Mouse (Mus musculus) ovary, adult 18-20 months (tissue): Measurements from ENCODE around the gene Pigo.

Source experiments
- DNase-seq: peaks from one replicate; pipeline ENCODE4 v3.0.0; 2022; ENCODE audit warnings: low spot score, mixed read lengths

Pigo gene

GRCm38 (mm10) chr4:43037860-43038566 lies 12.4 kb upstream of the Pigo start:
- no peak for DNase-seq

DNA sequence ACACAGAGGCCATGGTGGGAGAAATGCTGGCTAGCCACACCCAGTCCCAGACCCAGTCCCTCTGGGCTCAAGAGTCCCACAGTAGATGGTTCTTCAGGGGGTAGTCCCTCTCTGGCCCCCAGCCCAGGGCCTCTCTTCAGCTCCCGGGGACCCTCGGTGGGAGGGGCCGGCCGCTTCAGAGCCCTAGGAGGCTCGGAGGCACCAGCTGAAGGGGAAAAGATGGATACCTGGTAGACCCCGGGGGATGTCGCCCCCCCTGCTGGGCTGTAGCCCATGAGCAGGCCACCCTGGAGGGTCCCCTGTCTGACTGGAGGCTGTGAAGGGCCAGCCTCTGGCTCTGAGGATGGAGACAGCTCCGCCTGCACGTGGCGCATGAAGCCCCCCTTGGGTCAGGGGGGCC lies 10.7 kb upstream of the Pigo start:
- no peak for DNase-seq

DNA sequence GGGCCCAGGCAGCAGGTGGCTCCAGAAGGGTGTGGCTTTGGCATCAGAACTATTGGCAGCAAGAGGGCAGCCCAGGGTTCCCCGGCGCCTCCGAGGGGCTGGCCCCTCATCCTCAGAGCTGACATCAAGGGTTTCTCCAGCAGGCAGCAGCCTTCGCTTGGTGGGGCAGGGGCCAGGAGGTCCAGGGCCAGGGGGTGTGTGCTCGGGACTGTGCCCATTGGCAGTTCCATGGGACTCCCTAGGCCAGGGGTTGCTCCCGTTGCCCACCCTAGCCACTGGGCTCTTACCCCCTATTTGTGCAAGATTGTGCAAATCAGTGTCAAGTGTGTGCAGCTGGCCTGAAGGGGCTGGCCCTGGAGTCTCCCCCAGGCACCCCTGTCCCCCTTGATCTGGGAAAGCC lies 10.2 kb upstream of the Pigo start:
- no peak for DNase-seq

DNA sequence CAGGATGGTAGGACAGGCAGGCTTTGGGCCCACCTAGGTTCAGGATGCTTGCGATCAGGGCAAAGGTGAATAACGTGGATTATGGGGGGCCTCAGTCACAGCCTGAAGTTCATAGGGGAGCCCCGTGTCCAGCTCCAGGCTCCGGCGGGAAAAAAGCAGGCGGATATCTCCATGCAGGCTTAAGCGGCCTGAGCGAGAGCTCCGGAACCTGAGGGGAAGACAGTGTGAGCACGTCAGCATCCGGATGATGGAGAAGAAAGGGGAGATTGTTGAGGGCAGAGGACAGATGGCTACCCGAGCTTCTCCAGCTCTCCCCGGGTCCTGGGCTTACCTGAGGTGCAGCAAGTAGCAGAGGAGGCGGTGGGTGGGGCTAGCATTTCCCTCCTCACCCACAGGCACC lies 7.9 kb upstream of the Pigo start:
- no peak for DNase-seq

DNA sequence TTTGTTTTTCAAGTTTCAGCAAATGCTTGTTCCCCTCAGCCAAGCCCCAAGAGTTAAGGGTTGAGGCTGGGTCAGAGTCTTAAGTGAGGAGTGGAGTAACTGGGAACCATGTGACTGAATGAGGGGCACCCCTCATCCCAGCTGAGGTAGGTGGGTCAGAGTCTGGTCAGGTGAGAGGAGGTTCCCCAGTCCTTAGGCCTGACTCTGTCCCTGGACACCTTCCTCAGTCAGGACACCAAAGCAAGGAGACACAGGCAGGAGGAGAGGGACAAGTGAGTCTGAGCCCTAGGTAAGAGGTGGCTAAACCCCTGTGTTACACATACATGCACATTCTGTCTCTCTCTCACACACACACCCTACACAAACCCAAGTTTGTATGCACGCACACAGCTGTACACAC lies 6.9 kb upstream of the Pigo start:
- DNase-seq = no peak

DNA sequence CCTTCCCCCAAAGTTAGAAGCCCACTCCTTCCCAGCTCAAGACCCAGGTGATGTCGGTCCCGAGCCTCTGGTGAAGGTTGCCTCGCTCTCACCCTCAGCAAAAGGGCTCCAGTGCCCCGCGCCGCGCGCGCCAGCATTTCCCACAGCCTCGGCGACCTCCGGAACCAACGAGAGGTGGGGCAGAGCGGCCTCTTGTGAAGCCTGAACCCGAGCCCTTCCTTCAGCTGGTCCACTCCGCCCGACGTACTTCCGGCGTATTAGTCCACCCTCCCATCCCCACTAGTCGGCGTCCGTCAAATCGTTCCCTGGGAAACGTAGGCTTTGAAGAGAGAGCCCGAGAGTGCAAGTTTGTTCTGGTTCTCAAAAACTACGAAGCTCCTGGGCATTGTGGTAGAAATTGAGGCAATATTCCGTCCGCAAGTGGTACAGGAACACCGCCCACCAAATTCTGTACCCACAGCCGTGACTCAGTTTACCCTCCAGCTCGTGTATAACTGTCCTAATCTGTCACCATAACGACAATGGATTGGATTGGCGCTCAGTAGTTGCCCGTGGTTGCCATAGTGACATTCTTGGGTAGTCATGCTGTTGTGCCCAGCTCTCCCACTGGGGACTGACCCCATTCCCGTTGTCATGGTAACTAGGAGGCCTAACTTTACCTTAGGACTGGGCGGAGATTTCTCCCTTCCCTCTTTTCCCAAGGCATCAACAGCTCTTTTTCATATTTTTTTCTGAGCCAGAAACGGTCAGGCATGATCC lies 5.8 kb upstream of the Pigo start, which contains the start of gene Stoml2:
Stoml2 (minus strand) TSS at position 474 of the 759 bp plus-strand sequence.
- DNase-seq = peak; percentile 88

DNA sequence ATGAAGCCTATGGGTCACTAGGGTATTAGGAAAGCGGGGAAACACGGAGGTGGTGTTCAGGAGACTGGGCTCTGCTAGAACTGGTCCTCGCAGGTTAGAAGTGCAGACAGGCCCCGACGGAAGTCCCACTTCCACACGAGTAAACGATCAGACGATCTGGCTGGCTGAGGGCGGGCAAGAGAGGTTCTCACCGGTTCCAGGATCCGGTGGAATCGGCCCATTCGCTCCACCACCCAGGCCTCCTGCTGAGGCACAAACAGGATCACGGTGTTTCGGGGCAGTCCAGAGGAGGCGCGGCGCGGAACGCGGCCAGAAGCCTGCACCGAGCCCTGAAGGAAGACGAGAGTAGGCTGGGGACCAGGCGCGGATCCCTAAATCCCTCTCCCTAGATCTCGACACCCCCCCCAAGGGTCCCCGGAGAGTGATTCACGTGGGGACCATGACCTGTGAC lies 5.2 kb upstream of the Pigo start:
- DNase-seq = no peak

DNA sequence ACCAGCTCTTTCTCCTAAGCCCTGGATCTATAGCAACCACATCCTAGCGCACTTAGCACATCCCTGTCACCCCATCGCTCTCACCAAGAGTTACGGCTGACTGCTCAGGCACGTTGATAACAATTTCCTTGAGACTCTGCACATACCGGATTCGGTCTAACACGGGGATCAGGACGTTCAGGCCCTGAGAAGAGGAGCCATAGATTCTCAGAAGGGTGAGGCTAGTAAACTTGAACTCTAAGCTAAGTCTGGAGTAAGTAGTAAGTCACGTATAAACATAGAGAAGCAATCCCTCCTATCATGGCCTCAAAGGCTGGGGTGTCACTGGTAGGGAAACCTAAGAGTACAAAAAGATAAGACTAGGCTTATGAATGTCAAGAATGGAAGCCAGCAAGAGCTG lies 4.7 kb upstream of the Pigo start:
- no peak for DNase-seq

GRCm38 (mm10) chr4:43029749-43030148 lies 4.1 kb upstream of the Pigo start:
- no peak for DNase-seq

DNA sequence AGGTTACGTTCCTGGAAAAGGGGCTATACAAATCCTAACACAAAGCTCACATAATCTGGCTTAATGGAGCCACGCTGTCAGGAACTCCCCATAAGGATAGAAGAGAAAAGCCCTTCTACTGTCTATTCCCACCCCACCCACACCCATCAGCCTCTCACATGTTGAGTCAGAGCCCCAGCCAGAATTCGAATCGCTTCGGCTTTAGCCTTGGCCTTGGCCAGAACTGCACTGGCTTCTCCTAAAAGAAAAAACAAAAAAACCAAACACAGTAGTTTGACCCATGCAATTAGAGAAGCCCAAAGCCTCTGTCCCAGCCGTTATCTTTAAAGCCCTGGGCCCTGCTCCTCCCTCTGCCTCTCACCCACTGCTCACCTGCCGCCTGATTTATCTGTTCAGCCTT lies 3.5 kb upstream of the Pigo start:
- peak; percentile 59 for DNase-seq

- DNase-seq = no peak
Measured at GRCm38 (mm10) chr4:43024673-43025072, 946 bp downstream of the Pigo start.

DNA sequence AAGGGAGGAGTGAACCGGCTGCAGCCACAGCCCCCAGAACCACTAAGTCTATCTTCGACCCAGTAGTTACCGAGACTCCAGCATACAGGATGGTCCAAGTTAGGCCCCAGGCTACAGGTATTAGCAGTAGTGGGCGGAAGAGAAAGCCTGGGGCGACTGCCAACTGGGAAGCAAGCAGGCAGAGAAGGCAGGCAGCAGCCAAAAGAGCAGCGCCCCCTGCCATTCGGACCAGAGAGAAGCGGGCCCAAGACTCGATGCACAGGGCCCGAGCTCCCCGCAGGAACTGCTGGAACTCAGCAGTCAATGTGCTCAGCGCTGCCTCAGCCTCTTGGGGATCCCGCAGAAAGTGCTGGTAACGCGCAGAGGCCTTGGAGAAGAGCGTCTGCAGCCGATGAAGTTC lies 4.3 kb downstream of the Pigo start:
- no peak for DNase-seq

- DNase-seq = no peak
Measured at GRCm38 (mm10) chr4:43020876-43021275, 4.7 kb downstream of the Pigo start.

DNA sequence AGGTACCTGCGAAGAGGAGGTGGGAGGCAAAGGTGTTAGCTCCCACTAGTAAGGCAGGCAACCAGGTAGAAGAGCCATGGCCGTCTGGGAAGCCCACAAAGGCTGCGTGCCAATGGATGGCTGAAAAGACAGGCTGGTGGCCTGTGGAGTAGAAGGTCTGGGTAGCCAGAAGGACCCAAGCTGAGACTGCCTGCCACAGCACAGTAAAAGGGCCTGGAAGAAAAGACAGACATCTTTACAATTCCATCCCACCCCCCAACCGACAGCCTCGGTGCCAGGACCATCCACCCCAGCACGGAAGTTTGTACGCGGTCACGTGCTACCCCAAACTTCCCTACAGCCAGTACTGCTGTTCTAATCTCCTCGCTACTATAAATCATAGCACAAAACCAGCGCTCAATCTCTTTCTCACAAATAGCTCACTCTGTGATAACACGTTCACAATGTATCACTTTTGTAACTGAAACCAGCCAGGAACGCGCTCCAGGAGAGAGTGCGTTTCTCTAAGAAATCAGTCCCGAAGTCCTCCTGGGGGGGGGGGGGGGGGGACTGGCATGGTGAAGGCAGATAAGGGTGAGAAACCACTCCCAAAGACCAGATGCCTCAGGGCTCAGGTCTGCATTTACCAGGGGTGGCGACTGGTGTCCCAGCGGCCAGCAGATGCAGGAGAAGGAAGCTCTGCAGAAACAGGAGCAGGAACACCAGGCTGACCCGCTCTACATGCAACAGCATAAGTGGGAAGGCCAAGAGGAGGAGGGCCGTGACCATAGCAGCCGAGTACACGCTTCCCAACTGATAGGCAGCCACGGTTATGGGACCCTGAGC lies 5.8 kb downstream of the Pigo start:
- no peak for DNase-seq

DNA sequence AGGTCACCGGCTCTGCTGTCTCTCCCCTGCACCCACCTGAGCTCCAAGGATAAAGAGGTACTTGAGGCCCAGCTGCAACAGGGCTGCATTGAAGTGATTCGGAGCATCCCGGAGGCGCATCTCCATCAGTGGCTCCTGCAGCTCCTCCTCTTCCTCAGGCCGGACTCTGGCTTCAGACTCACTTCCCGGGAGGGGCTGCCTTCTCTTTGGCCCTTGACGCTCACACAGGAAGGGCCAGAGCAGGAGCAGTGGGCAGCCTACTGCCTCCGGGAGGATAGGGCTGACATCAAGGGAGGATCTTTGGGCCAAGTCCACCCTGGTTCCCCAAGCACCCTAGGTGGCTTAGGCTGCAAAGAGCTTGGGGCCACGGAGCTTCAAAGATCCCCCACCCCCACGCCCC lies 6.4 kb downstream of the Pigo start:
- no peak for DNase-seq

DNA sequence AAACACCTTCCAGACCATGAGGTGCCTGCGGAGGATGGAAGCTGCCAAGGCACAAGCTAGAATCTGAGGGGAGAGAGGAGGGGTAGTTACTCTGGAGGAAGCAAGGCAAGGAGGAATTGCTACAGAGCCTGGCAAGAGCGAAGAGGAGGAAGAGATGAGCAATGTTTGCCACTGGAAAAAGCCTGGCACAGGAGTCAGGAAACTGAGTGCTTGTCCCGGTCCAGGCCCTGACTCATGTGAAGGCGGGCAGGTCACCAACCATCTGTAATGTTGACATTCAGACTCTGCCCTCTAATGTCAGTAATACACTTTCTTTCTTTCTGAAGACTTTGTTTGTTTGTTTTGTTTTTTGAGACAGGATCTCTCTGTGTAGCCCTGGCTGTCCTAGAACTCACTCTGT lies 7.5 kb downstream of the Pigo start:
- DNase-seq = no peak

DNA sequence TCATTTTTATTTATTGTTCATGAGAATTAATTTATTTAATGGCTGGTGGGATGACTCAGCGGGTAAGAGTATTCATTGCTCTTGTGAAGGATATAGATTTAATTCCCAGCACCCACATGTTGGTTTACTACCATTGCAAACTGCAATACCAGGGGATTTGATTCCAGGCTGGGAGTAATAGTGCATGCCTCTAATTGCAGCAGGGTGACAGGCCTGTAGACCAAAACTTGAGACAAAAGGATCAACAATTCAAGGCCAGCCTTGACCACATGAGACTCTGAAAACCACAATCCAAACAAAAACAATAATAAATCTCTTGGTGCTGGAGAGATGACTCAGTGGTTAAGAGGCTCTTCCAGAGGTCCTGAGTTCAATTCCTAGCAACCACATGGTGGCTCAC lies 13.5 kb downstream of the Pigo start:
- DNase-seq = no peak

- DNase-seq = peak; percentile 78
Measured at GRCm38 (mm10) chr4:43010161-43011038, 15.2 kb downstream of the Pigo start, which contains the start of gene Fancg. TSS of gene Fancg (minus strand) at chr4:43010506.

GRCm38 (mm10) chr4:43005765-43006164 lies 19.9 kb downstream of the Pigo start:
- no peak for DNase-seq

GRCm38 (mm10) chr4:43004951-43005350 lies 20.7 kb downstream of the Pigo start:
- DNase-seq = no peak

GRCm38 (mm10) chr4:43002756-43003439 lies 22.7 kb downstream of the Pigo start:
- DNase-seq = no peak
